Mouse (Mus musculus): ENCODE data around the gene Slc25a21. TPM values are rescaled to one million over a fixed set of nuclear protein-coding genes. Genes with fewer than 3 reads are reported as not detected.
A peak's percentile ranks its signal among the peaks of the same experiment; 100 is the strongest.

The Slc25a21 gene
- polyA plus RNA-seq, 1 experiment from 2014 or later: 0.08 TPM

DNA sequence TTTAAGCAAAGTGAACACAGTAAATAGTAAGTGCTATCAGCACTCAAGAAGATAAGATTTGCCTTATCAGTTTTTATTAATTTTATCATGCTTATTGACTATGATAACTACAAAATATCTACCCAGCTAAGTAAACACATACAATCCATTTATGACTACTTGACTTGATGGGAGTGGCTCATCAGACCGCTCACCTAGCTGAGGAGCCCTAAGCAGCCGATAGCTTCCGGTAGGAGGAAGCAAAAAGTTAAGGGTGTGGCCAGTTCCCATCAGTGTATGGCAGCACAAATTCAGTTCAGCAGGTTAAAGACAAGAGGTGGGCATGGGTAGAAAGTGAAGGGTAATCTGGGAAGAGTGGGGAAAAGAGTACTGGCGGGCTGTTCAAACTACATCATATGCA lies 10.2 kb downstream of the Slc25a21 start:
- no peak for TF ChIP-seq CTCF (IDR thresholded peaks at IDR 0.05; ENCODE audit: low read depth)
- Histone ChIP-seq H3K27ac (ENCODE audit: low read depth, low read length) (no peak overlapping the region), H3K27me3 (replicated peaks; ENCODE audit: control insufficient read depth, insufficient read depth, low read length) (peaks cover 16% of the 10 kb centered on the region), H3K4me2 (replicated peaks; ENCODE audit: low read depth) (no peak overlapping the region), H3K4me1 (replicated peaks; ENCODE audit: control insufficient read depth, insufficient read depth, low read length) (no peaks in the 10 kb centered on the region), H3K36me3 (ENCODE audit: control insufficient read depth, insufficient read depth) (no peaks in the 10 kb centered on the region), H3K9ac (ENCODE audit: low read depth, low read length) (no peak overlapping the region), H3K9me3 (ENCODE audit: control insufficient read depth) (no peaks in the 10 kb centered on the region), H3K4me3 (ENCODE audit: low read depth, low read length) (no peak overlapping the region)
- 45% methylated on average over 4 of the region's 4 CpGs for WGBS
- no peak for ATAC-seq

DNA sequence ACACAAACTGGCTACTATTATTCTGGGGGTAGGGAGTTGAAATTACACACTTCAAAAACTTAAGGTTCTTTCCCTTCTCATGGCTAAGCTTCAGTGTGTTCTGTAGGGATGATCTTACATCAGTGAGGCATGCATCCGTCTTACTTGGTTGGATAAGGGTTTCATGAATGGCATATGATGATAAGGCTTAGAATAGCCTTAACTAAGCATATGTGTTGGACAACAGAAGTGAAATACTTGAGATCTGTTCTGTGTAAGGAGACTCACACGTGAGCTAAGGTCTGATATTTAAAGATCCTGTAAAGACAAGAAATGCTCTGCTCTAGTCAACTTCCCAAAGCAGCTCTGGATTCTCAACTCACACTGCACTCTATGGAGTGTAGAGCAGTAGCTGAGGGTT lies 11.1 kb downstream of the Slc25a21 start:
- Histone ChIP-seq H3K36me3 (ENCODE audit: control insufficient read depth, insufficient read depth) (no peaks in the 10 kb centered on the region), H3K4me2 (replicated peaks; ENCODE audit: low read depth) (no peak overlapping the region), H3K27ac (ENCODE audit: low read depth, low read length) (no peak overlapping the region), H3K9ac (ENCODE audit: low read depth, low read length) (no peak overlapping the region), H3K9me3 (ENCODE audit: control insufficient read depth) (no peaks in the 10 kb centered on the region), H3K4me1 (replicated peaks; ENCODE audit: control insufficient read depth, insufficient read depth, low read length) (no peaks in the 10 kb centered on the region), H3K27me3 (replicated peaks; ENCODE audit: control insufficient read depth, insufficient read depth, low read length) (peaks cover 16% of the 10 kb centered on the region), H3K4me3 (ENCODE audit: low read depth, low read length) (no peak overlapping the region)
- ATAC-seq: no peak
- WGBS: 54% methylated on average over 2 of the region's 2 CpGs
- no peak for TF ChIP-seq CTCF (IDR thresholded peaks at IDR 0.05; ENCODE audit: low read depth)

DNA sequence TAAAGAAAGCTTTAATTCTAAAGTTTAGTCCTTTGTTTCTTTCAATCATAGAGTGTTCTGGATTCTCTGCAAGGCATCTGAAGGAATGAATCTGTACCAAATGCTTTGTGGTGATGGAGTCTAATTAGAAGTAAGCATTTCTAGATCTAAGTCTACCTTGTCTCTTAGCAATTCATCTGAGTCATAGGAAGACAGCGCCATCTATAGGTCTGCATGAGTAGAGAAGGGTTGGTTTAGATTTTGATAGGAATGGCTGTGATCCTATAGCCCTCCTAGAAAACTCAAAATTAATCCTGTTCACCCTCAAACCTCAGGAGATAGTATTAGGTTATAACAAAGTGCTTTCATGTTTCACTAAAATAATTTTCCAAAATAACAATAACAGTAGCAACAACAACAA lies 11.8 kb downstream of the Slc25a21 start:
- Histone ChIP-seq H3K4me2 (replicated peaks; ENCODE audit: low read depth) (no peak overlapping the region), H3K36me3 (ENCODE audit: control insufficient read depth, insufficient read depth) (no peaks in the 10 kb centered on the region), H3K27me3 (replicated peaks; ENCODE audit: control insufficient read depth, insufficient read depth, low read length) (peaks cover 11% of the 10 kb centered on the region; the same call in 1 of the 2 replicates), H3K4me3 (ENCODE audit: low read depth, low read length) (no peak overlapping the region), H3K9me3 (ENCODE audit: control insufficient read depth) (no peaks in the 10 kb centered on the region), H3K9ac (ENCODE audit: low read depth, low read length) (no peak overlapping the region), H3K4me1 (replicated peaks; ENCODE audit: control insufficient read depth, insufficient read depth, low read length) (no peaks in the 10 kb centered on the region), H3K27ac (ENCODE audit: low read depth, low read length) (no peak overlapping the region)
- peak; percentile 71 for TF ChIP-seq CTCF (IDR thresholded peaks at IDR 0.05; ENCODE audit: low read depth)
- 0% methylated on average over 1 of the region's 1 CpGs for WGBS
- ATAC-seq: no peak

- TF ChIP-seq CTCF (IDR thresholded peaks at IDR 0.05; ENCODE audit: low read depth): no peak
- 65% methylated on average over 2 of the region's 2 CpGs for WGBS
Observed at GRCm38 (mm10) chr12:57184401-57185147, 12.7 kb downstream of the Slc25a21 start.

GRCm38 (mm10) chr12:57179465-57180188 lies 17.6 kb downstream of the Slc25a21 start:
- no peaks in the 10 kb centered on the region for H3K27me3 ChIP-seq (replicated peaks; ENCODE audit: control insufficient read depth, insufficient read depth, low read length)
- no peak overlapping the region for H3K4me3 ChIP-seq (ENCODE audit: low read depth, low read length)
- no peaks in the 10 kb centered on the region for H3K36me3 ChIP-seq (ENCODE audit: control insufficient read depth, insufficient read depth)
- H3K9ac ChIP-seq (ENCODE audit: low read depth, low read length): no peak overlapping the region
- no peak for ATAC-seq
- H3K9me3 ChIP-seq (ENCODE audit: control insufficient read depth): no peaks in the 10 kb centered on the region
- H3K4me2 ChIP-seq (replicated peaks; ENCODE audit: low read depth): no peak overlapping the region
- TF ChIP-seq CTCF (IDR thresholded peaks at IDR 0.05; ENCODE audit: low read depth): no peak
- H3K27ac ChIP-seq (ENCODE audit: low read depth, low read length): no peak overlapping the region
- no peaks in the 10 kb centered on the region for H3K4me1 ChIP-seq (replicated peaks; ENCODE audit: control insufficient read depth, insufficient read depth, low read length)
- WGBS: 34% methylated on average over 5 of the region's 5 CpGs

More at GRCm38 (mm10) chr12:57184401-57185147, 12.7 kb downstream of the Slc25a21 start:
- no peaks in the 10 kb centered on the region for H3K9me3 ChIP-seq (ENCODE audit: control insufficient read depth)
- H3K9ac ChIP-seq (ENCODE audit: low read depth, low read length): no peak overlapping the region
- no peaks in the 10 kb centered on the region for H3K36me3 ChIP-seq (ENCODE audit: control insufficient read depth, insufficient read depth)
- no peak overlapping the region for H3K4me2 ChIP-seq (replicated peaks; ENCODE audit: low read depth)
- H3K4me3 ChIP-seq (ENCODE audit: low read depth, low read length): no peak overlapping the region
- H3K27me3 ChIP-seq (replicated peaks; ENCODE audit: control insufficient read depth, insufficient read depth, low read length): peaks cover 11% of the 10 kb centered on the region; the same call in 1 of the 2 replicates
- H3K27ac ChIP-seq (ENCODE audit: low read depth, low read length): no peak overlapping the region
- no peaks in the 10 kb centered on the region for H3K4me1 ChIP-seq (replicated peaks; ENCODE audit: control insufficient read depth, insufficient read depth, low read length)
- no peak for ATAC-seq

- Histone ChIP-seq H3K4me2 (replicated peaks; ENCODE audit: low read depth) (no peak overlapping the region), H3K27ac (ENCODE audit: low read depth, low read length) (no peak overlapping the region), H3K4me1 (replicated peaks; ENCODE audit: control insufficient read depth, insufficient read depth, low read length) (no peaks in the 10 kb centered on the region), H3K27me3 (replicated peaks; ENCODE audit: control insufficient read depth, insufficient read depth, low read length) (no peaks in the 10 kb centered on the region), H3K9me3 (ENCODE audit: control insufficient read depth) (no peaks in the 10 kb centered on the region), H3K4me3 (ENCODE audit: low read depth, low read length) (no peak overlapping the region), H3K9ac (ENCODE audit: low read depth, low read length) (no peak overlapping the region), H3K36me3 (ENCODE audit: control insufficient read depth, insufficient read depth) (no peaks in the 10 kb centered on the region)
- no peak for TF ChIP-seq CTCF (IDR thresholded peaks at IDR 0.05; ENCODE audit: low read depth)
- ATAC-seq: no peak
Observed at GRCm38 (mm10) chr12:57178818-57179217, 18.5 kb downstream of the Slc25a21 start.
